Mouse (Mus musculus): ENCODE measurements at regions not wholly inside any gene's neighbourhood (a gene's known extent, or its start where the extent isn't known, plus 50 kb on each side); places are given as distances from the start of the nearest gene placed in this dataset.

- WGBS (ENCODE audit: missing documents) = 72% methylated on average over 4 of the region's 5 CpGs
Measured at GRCm38 (mm10) chr9:61607576-61607975, 235.4 kb downstream of the Tle3 start.

DNA sequence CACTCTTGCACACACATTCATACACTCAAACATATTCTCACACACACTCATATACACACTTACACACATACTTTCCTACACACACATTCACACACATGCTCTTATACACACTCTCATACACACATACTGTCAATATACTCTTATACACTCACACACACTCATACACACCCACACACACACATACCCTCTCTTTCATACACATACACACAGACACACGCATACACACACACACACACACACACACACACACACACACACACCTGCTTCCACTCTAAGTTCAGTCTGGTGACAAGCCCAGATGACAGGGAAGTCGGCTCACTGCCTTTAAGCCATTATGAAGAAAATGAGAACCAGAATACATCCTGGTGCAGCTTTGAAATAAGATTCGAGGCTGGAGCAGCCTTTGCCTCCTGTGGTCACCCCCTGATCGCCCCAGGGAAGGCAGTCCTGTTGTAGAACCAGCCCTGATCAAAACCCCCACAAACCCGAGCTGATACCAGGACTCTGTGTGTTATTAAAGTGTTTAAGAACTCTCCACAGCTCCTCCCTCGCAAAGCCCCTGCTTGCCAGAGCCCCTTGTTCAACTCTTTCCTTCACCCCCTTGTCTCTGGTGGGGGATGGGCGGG lies 230.3 kb downstream of the Tle3 start:
- Histone ChIP-seq H3K27ac (no peak overlapping the region), H3K36me3 (ENCODE audit: inconsistent target) (no peaks in the 10 kb centered on the region), H3K79me2 (ENCODE audit: inconsistent target) (no peaks in the 10 kb centered on the region), H3K4me3 (ENCODE audit: inconsistent target) (no peak overlapping the region)
- WGBS (ENCODE audit: missing documents) = 67% methylated on average over 6 of the region's 7 CpGs

More at GRCm38 (mm10) chr9:61607576-61607975, 235.4 kb downstream of the Tle3 start:
- Histone ChIP-seq H3K79me2 (ENCODE audit: inconsistent target) (no peaks in the 10 kb centered on the region), H3K27ac (no peak overlapping the region), H3K4me3 (ENCODE audit: inconsistent target) (no peak overlapping the region), H3K36me3 (ENCODE audit: inconsistent target) (no peaks in the 10 kb centered on the region)

GRCm38 (mm10) chr9:61601911-61602310 lies 229.7 kb downstream of the Tle3 start:
- WGBS (ENCODE audit: missing documents) = 75% methylated on average over 6 of the region's 6 CpGs
- Histone ChIP-seq H3K27ac (no peak overlapping the region), H3K36me3 (ENCODE audit: inconsistent target) (no peaks in the 10 kb centered on the region), H3K4me3 (ENCODE audit: inconsistent target) (no peak overlapping the region), H3K79me2 (ENCODE audit: inconsistent target) (no peaks in the 10 kb centered on the region)

- Histone ChIP-seq H3K79me2 (ENCODE audit: inconsistent target) (no peaks in the 10 kb centered on the region), H3K27ac (no peak overlapping the region), H3K36me3 (ENCODE audit: inconsistent target) (no peaks in the 10 kb centered on the region), H3K4me3 (ENCODE audit: inconsistent target) (no peak overlapping the region)
- 88% methylated on average over 7 of the region's 7 CpGs for whole genome bisulfite sequencing (ENCODE audit: missing documents)
Measured at GRCm38 (mm10) chr9:61597287-61597686, 225.1 kb downstream of the Tle3 start.

DNA sequence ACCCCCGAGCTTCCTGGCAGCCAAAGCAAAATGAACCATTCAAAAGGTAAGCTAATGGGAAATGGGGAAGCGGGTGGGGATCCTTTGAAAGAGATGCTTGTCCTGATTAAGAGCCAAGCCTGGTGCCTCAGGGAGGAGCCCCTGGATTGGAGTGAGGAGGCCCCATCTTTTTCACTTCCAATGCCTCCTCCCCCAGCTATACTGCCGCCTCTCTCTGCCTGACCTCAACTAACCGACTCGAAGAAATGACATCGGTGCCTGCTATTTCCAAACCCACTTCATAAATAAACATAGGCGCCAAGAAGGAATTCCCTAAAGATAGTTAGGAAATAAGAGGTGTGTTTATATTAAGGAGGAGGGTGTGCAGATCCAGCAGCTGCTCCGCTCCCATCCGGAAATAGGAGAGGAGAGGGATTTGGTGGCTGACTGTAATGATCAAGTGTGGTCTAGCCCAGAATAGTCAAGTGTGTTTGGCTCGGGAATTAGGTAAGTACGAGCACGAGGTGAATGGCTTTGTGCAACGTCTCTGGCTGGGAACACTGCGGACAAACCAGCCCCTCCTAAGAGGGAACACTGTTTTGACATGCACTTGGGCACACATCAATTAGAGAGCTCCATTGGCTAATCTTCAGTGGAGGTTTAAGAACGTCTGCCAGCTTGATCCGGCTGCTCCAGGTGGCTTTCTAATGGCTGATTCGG lies 224.4 kb downstream of the Tle3 start:
- Histone ChIP-seq H3K79me2 (ENCODE audit: inconsistent target) (no peaks in the 10 kb centered on the region), H3K4me3 (ENCODE audit: inconsistent target) (no peak overlapping the region), H3K27ac (no peak overlapping the region), H3K36me3 (ENCODE audit: inconsistent target) (no peaks in the 10 kb centered on the region)
- WGBS (ENCODE audit: missing documents) = 78% methylated on average over 17 of the region's 17 CpGs

- Histone ChIP-seq H3K27ac (no peak overlapping the region), H3K79me2 (ENCODE audit: inconsistent target) (no peaks in the 10 kb centered on the region)
- WGBS (ENCODE audit: missing documents) = 88% methylated on average over 9 of the region's 9 CpGs
Measured at GRCm38 (mm10) chr9:61595170-61595967, 223.2 kb downstream of the Tle3 start.

GRCm38 (mm10) chr9:61593991-61594390 lies 221.8 kb downstream of the Tle3 start:
- 89% methylated on average over 6 of the region's 6 CpGs for WGBS (ENCODE audit: missing documents)
- no peak overlapping the region for H3K27ac ChIP-seq
- H3K36me3 ChIP-seq (ENCODE audit: inconsistent target) = no peaks in the 10 kb centered on the region
- H3K4me3 ChIP-seq (ENCODE audit: inconsistent target) = no peak overlapping the region
- no peaks in the 10 kb centered on the region for H3K79me2 ChIP-seq (ENCODE audit: inconsistent target)

More at GRCm38 (mm10) chr9:61595170-61595967, 223.2 kb downstream of the Tle3 start:
- H3K36me3 ChIP-seq (ENCODE audit: inconsistent target) = no peaks in the 10 kb centered on the region
- H3K4me3 ChIP-seq (ENCODE audit: inconsistent target) = no peak overlapping the region

DNA sequence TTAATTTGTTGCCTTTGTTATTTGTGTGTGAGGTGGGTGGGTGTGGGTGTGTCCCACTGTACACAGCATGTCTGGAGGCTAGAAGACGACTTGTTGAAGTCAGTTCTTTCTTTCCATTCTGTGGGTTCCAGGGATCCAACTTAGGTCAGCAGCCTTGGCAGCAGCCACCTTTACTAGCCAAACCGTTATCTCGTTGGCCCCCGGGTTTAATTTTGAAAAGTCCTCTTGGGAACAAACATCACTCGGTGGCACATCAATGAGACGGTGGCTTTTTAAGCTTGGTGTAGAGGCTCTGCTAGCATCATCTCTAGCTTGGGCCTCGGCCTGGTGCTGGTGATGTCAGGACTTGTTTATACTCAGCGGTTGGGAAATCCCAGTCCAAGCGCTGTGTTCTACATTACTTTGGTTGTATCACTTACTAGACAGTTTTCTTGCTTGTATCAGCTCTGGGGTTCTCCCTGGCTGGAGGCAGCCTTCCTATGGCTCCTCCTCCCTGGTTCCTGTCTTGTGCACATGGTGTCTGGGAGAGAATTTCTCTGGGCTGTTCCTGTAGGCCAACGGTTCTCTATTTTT lies 217.6 kb downstream of the Tle3 start:
- no peak overlapping the region for H3K27ac ChIP-seq
- no peaks in the 10 kb centered on the region for H3K36me3 ChIP-seq (ENCODE audit: inconsistent target)
- H3K79me2 ChIP-seq (ENCODE audit: inconsistent target) = no peaks in the 10 kb centered on the region
- H3K4me3 ChIP-seq (ENCODE audit: inconsistent target) = no peak overlapping the region
- 87% methylated on average over 10 of the region's 10 CpGs for WGBS (ENCODE audit: missing documents)

DNA sequence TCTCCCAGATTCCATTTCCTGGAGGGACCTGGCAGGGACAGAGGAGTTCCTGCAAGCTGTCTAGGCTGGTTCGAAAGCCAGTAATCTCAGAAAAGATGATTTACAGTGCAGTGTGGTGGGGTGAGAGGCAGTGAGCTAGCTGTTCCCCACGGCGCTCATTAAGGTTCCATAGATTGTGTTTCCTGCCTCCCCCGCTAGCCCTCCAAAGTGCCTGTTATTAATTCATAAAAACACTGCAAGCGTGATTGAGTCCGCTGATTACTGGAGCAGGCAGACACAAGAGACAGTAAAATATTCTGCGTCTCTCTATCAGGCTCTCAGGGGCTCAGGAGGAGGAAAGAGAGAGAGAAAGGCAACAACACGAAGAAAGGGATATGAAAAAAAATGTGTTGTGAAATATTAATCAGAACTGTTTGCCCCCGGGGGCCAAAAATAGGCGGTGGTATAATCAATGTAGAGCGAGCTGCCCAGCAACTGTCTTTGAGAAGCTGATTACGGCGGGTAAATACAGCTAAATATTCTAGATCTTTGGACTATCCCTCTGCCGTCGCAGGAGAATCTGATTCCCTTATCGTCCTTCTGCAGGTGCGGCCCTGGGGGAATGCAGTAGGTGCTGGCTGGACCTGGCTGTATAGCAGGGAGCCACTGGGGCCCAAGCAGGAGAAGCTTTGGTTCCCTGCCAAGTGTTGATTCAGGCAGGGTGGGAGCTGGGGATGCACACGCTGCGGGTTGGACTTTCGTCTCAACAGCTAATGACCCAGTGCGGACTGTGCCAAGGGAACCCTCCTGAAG lies 211.3 kb downstream of the Tle3 start:
- 91% methylated on average over 21 of the region's 21 CpGs for WGBS (ENCODE audit: missing documents)
- H3K27ac ChIP-seq = no peak overlapping the region
- H3K4me3 ChIP-seq (ENCODE audit: inconsistent target) = no peak overlapping the region
- H3K79me2 ChIP-seq (ENCODE audit: inconsistent target) = no peaks in the 10 kb centered on the region
- no peaks in the 10 kb centered on the region for H3K36me3 ChIP-seq (ENCODE audit: inconsistent target)

- Histone ChIP-seq H3K36me3 (ENCODE audit: inconsistent target) (no peaks in the 10 kb centered on the region), H3K27ac (no peak overlapping the region), H3K79me2 (ENCODE audit: inconsistent target) (no peaks in the 10 kb centered on the region), H3K4me3 (ENCODE audit: inconsistent target) (no peak overlapping the region)
- 94% methylated on average over 6 of the region's 6 CpGs for WGBS (ENCODE audit: missing documents)
Measured at GRCm38 (mm10) chr9:61581046-61581445, 208.9 kb downstream of the Tle3 start.

GRCm38 (mm10) chr9:61578255-61578654 lies 206.1 kb downstream of the Tle3 start:
- Histone ChIP-seq H3K36me3 (ENCODE audit: inconsistent target) (no peaks in the 10 kb centered on the region), H3K4me3 (ENCODE audit: inconsistent target) (no peak overlapping the region), H3K79me2 (ENCODE audit: inconsistent target) (no peaks in the 10 kb centered on the region), H3K27ac (no peak overlapping the region)
- 91% methylated on average over 5 of the region's 5 CpGs for WGBS (ENCODE audit: missing documents)

- no peaks in the 10 kb centered on the region for H3K36me3 ChIP-seq (ENCODE audit: inconsistent target)
- no peak overlapping the region for H3K4me3 ChIP-seq (ENCODE audit: inconsistent target)
- no peaks in the 10 kb centered on the region for H3K79me2 ChIP-seq (ENCODE audit: inconsistent target)
- WGBS (ENCODE audit: missing documents) = 81% methylated on average over 21 of the region's 21 CpGs
- no peak overlapping the region for H3K27ac ChIP-seq
Measured at GRCm38 (mm10) chr9:61573634-61574359, 201.6 kb downstream of the Tle3 start.

GRCm38 (mm10) chr9:61563017-61563416 lies 190.9 kb downstream of the Tle3 start:
- 97% methylated on average over 7 of the region's 8 CpGs for WGBS (ENCODE audit: missing documents)
- H3K4me3 ChIP-seq (ENCODE audit: inconsistent target) = no peak overlapping the region
- H3K27ac ChIP-seq = no peak overlapping the region
- no peaks in the 10 kb centered on the region for H3K36me3 ChIP-seq (ENCODE audit: inconsistent target)
- H3K79me2 ChIP-seq (ENCODE audit: inconsistent target) = no peaks in the 10 kb centered on the region

- no peaks in the 10 kb centered on the region for H3K79me2 ChIP-seq (ENCODE audit: inconsistent target)
- no peak overlapping the region for H3K4me3 ChIP-seq (ENCODE audit: inconsistent target)
- 90% methylated on average over 8 of the region's 8 CpGs for WGBS (ENCODE audit: missing documents)
- H3K27ac ChIP-seq = no peak overlapping the region
- H3K36me3 ChIP-seq (ENCODE audit: inconsistent target) = no peaks in the 10 kb centered on the region
Measured at GRCm38 (mm10) chr9:61561551-61561950, 189.4 kb downstream of the Tle3 start.

All from macrophage (primary cell).